Mouse (Mus musculus) small intestine, adult 2 months (tissue): ENCODE results near the gene Fcgr4.

Experiments
- CTCF ChIP-seq: fragments of 200-500 bp; IDR thresholded peaks from 2 replicates; pipeline ENCODE4 v1.5.1; 2012; ENCODE audit warnings: low read depth, mild to moderate bottlenecking, control low read depth, inconsistent platforms, low read length, moderate library complexity, mixed read lengths; ENCODE audit not compliant: insufficient replicate concordance, insufficient read length; ENCODE audit errors: extremely low read depth
- POLR2A ChIP-seq: fragments of 200-500 bp; IDR thresholded peaks from 2 replicates; pipeline ENCODE4 v1.6.1; 2012; ENCODE audit warnings: low read depth, mild to moderate bottlenecking, control low read depth, inconsistent platforms, low read length, moderate library complexity

DNA sequence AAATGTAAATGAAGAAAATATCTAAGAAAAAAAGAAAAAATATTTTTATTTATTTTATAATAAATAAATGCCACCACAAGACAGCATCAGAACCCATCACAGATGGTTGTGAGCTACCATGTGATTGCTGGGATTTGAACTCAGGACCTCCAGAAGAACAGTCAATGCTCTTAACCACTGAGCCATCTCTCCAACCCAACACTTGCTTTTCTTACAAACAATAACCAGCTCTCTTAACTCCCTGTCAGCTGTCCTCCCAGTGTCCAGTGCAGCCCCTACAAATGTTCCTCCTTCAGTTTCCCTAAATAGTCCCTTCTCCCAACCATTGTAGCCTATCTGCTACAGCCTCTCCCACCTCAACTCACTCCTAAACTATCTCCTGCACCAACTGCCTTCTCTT, 18.9 kb upstream of the Fcgr4 start:
- TF ChIP-seq POLR2A (no peak), CTCF (no peak)
